Mouse (Mus musculus) erythroblast, embryonic 14.5 days (primary cell): ENCODE data around the gene 1190005I06Rik.

ENCODE experiments used
- GATA1 ChIP-seq: IDR thresholded peaks from 2 replicates; pipeline ENCODE4 v1.6.1; 2012; ENCODE audit warnings: low read length, inconsistent platforms, mixed read lengths
- TAL1 ChIP-seq: IDR thresholded peaks from 3 replicates; pipeline ENCODE4 v1.6.1; 2012; ENCODE audit warnings: low read length, inconsistent platforms, mixed read lengths

DNA sequence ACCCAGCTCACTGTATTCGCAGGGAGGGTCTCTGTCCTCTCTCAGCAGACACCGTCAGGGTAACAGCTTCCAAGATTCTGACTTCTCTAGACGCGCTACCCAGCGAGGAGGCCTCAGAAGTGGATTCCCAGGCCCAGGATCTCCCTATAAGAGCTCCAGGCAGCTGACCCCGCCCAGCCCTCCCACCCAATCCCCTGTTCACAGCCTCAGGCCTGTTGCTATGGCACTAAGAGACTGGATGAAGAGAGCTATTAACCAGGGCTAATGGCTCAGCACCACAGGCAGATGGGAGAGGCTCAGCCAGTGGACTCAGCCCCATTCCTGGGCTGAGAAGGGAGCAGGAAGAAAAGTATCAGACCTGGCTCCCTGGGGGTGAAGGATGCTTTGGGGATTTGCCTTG, 44.8 kb downstream of the 1190005I06Rik start:
- no peak for TF ChIP-seq GATA1
- TF ChIP-seq TAL1 = no peak
